Mouse (Mus musculus) G1E (cell line): ENCODE results near the gene C8g. TPM values are rescaled to one million over a fixed set of nuclear protein-coding genes. Genes with fewer than 3 reads are reported as not detected.

Source experiments
- ATAC-seq: 2 replicates; pipeline ENCODE4 v1.8.0; 2016; ENCODE audit warnings: mild to moderate bottlenecking; ENCODE audit not compliant: insufficient number of reproducible peaks, poor library complexity, low FRiP score, severe bottlenecking; ENCODE audit errors: extremely low read depth
- DNase-seq: peaks from one replicate; pipeline ENCODE4 v3.0.0; 2012; ENCODE audit warnings: low spot score
- H3K27me3 ChIP-seq: 2 replicates; pipeline ENCODE4 v1.6.1; 2012; ENCODE audit warnings: mild to moderate bottlenecking, low read length, inconsistent platforms; ENCODE audit not compliant: insufficient read depth
- H3K36me3 ChIP-seq: replicated peaks from 2 replicates; pipeline ENCODE3; 2012; ENCODE audit warnings: mild to moderate bottlenecking, inconsistent platforms
- H3K4me1 ChIP-seq: 2 replicates; pipeline ENCODE4 v1.6.1; 2012; ENCODE audit warnings: low read depth, low read length, inconsistent platforms, mixed read lengths; ENCODE audit not compliant: insufficient read depth
- H3K4me3 ChIP-seq: 2 replicates; pipeline ENCODE4 v1.5.1; 2012; ENCODE audit warnings: low read depth, mild to moderate bottlenecking, inconsistent platforms, low read length, moderate library complexity, mixed read lengths
- H3K9me3 ChIP-seq: replicated peaks from 2 replicates; pipeline ENCODE4 v1.6.1; 2012; ENCODE audit warnings: inconsistent platforms
- CTCF ChIP-seq: IDR thresholded peaks from 2 replicates; pipeline ENCODE4 v1.5.1; 2012; ENCODE audit warnings: low read depth, low read length, inconsistent platforms, mixed read lengths
- GATA1 ChIP-seq: IDR thresholded peaks from 2 replicates; pipeline ENCODE4 v1.6.1; 2012; ENCODE audit warnings: borderline replicate concordance, low read length, inconsistent platforms, mixed read lengths
- GATA2 ChIP-seq: IDR thresholded peaks from 2 replicates; pipeline ENCODE4 v1.6.1; 2012; ENCODE audit warnings: low read depth, low read length, inconsistent platforms, borderline replicate concordance
- POLR2AphosphoS5 ChIP-seq: IDR thresholded peaks from 2 replicates; pipeline ENCODE4 v1.6.1; 2012; ENCODE audit warnings: low read depth, low read length, inconsistent platforms; ENCODE audit not compliant: insufficient replicate concordance
- TAL1 ChIP-seq: conservative IDR thresholded peaks from 2 replicates; pipeline ENCODE4 v1.6.1; 2012; ENCODE audit warnings: low read depth, low read length, inconsistent platforms, mixed read lengths
- polyA plus RNA-seq: library from polyadenylated mRNA; stranded (reverse); fragments of >175 nt; gene quantifications from 2 replicates; pipeline ENCODE4 v1.2.3, GENCODE M21; 2012
- total RNA-seq, 2 experiments: library from RNA; stranded (forward) in 1 of 2; stranded (reverse) in 1 of 2; fragments of 200-1000 nt in 1 of 2; fragments of >200 nt in 1 of 2; fragmentation: Nextera tagmentation in 1 of 2; gene quantifications; 2 replicates each; pipeline ENCODE4 v1.2.3; 2014 to 2017

The C8g gene
- total and polyA plus RNA-seq, 3 experiments, result 0.21 to 3.4 (median 2.2) TPM

DNA sequence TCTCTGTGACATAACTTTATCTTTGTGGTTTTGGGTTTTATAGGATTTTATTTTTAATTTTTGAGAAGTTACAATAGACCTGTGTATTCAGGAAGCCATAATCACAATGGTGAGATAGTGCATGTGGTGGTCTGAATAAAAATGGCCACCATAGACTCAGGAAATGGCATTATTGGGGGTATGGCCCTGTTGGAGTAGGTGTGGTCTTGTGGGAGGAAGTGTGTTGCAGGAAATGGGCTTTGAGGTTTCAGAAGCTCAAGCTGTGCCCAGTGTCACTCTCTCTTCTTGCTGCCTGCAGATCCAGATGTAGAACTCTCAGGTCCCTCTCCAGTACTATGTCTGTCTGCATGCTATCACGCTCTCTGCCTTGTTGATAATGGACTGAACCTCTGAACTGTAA lies 21.0 kb downstream of the C8g start:
- Histone ChIP-seq H3K4me1 (no peaks in the 10 kb centered on the region; the same call in none of the 2 replicates), H3K27me3 (peaks cover 48% of the 10 kb centered on the region), H3K4me3 (no peak overlapping the region), H3K9me3 (no peaks in the 10 kb centered on the region), H3K36me3 (no peaks in the 10 kb centered on the region)
- no peak for ATAC-seq
- no peak for DNase-seq
- TF ChIP-seq POLR2AphosphoS5 (no peak), GATA1 (no peak), TAL1 (no peak), GATA2 (no peak), CTCF (no peak)

DNA sequence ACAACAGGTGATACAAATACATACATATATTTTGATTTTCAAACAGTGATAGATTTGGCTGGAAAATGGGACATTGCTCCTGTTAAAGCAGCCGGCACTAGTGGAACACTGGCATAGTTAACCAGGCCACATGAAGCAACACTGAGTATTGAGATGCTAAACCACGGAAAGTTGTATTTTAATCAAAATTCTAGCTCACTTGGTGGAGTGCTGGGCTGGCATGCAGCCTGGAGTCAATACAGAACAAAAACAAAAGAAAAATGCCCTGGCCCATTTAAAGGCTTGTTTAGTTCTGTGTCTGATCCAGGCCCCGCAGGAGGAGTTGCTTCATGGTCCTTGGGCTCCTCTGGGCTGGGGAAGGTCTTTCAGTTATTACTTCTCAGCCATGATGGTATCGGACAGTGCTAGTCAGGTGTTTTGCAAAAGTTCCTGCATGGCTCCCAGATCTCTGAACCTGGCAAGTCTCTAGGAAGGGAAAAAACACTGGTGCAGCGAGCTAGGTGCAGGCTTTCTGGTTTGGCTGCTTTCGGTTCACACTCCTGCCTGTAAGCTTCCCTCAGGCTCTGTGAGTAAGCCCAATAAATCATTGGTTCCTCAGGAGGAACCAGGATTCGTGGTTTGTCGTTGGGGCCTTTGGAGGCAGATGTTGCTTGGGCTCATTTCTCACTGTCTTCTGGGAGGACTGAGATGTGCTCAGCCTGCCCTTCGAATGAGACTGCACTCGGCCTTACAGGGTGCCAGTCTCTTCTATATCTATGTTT lies 21.8 kb downstream of the C8g start:
- DNase-seq, result no peak

DNA sequence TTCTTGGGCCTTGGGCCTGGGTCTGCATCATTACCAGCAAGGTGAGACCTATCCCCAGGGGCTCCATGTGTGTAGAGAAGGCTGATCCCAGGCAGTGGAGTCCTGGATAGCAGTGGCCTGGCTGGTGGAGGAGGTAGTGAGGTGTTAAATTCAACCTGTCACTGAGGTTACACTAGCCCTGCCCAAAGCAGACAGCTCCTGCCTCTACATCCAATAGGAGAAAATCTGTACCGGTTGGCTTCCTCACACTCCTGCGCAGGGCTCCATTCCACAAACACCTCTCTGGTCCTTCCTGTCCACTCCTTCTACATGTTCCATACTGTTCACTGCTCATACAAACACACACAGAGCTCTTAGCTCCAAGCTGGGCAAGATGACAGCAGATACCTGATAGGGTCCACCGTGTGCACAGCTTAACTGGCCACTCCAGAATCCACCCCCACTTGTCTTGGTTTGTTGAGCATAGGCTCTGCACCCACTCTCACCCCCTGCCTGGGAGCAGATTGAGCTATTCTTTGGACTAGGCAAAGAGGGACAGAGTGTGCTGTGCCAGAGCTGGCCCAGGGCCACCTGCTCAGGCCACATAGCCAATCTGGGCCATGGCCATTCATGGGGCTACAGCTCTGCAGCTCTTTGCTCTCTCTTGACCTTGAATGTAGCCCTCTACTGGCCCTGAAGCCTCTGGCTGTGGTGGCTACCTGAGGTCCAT lies 23.4 kb downstream of the C8g start:
- no peak for ATAC-seq

More for the DNA sequence above, 21.8 kb downstream of the C8g start:
- Histone ChIP-seq H3K4me3 (no peak overlapping the region), H3K36me3 (no peaks in the 10 kb centered on the region), H3K9me3 (no peaks in the 10 kb centered on the region), H3K4me1 (no peaks in the 10 kb centered on the region; the same call in none of the 2 replicates), H3K27me3 (peaks cover 48% of the 10 kb centered on the region)
- no peak for ATAC-seq
- TF ChIP-seq POLR2AphosphoS5 (no peak), GATA2 (no peak), CTCF (no peak), GATA1 (no peak), TAL1 (no peak)

DNA sequence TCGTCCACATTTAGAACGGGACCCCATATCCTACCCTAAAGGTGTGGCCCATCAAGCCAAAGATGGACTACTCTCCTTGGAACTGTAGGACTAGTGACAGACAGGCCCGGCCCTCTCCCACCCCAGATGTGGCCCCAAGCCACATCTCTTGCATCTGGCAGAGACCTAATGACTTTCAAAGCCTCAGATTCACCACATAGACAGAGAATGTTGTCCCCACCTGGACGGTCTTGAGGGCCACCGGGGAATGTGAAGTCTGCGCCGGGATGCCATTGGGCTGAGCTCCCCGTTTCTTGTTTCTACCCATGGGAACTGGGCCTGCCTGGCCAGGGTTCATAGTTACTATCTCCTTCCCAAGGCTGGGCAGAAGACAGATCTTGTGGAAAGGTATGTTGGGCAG lies 24.0 kb downstream of the C8g start:
- TF ChIP-seq GATA2 (no peak), GATA1 (no peak), TAL1 (no peak), CTCF (no peak), POLR2AphosphoS5 (no peak)
- peaks cover 52% of the 10 kb centered on the region for H3K27me3 ChIP-seq
- no peak for DNase-seq
- H3K4me1 ChIP-seq, result no peaks in the 10 kb centered on the region; the same call in 1 of the 2 replicates
- H3K4me3 ChIP-seq, result no peak overlapping the region
- no peaks in the 10 kb centered on the region for H3K9me3 ChIP-seq
- ATAC-seq, result no peak
- H3K36me3 ChIP-seq, result no peaks in the 10 kb centered on the region

More for the DNA sequence above, 23.4 kb downstream of the C8g start:
- Histone ChIP-seq H3K4me1 (no peaks in the 10 kb centered on the region; the same call in none of the 2 replicates), H3K4me3 (no peak overlapping the region), H3K9me3 (no peaks in the 10 kb centered on the region), H3K36me3 (no peaks in the 10 kb centered on the region), H3K27me3 (peaks cover 48% of the 10 kb centered on the region)
- TF ChIP-seq CTCF, result no peak
- TF ChIP-seq GATA2, result no peak
- no peak for TF ChIP-seq GATA1
- TF ChIP-seq TAL1, result no peak
- no peak for TF ChIP-seq POLR2AphosphoS5
- no peak for DNase-seq

DNA sequence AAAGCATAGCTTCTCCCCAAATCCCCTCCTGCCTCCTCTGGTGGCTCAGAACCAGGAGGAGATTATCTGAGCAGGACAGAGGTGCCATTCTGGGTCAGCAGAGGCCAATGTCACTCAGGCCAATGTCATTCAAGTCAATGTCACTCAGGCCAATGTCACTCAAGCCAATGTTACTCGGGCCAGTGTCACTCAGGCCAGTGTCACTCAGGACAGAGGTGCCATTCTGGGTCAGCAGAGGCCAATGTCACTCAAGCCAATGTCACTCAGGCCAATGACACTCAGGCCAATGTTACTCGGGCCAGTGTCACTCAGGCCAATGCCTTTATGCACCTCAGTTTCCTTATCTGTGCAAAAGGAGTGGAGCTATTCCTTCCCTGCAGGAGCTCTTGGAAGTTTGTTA lies 29.0 kb downstream of the C8g start:
- TF ChIP-seq GATA2 (no peak), CTCF (no peak), GATA1 (no peak), TAL1 (no peak), POLR2AphosphoS5 (no peak)
- Histone ChIP-seq H3K9me3 (no peaks in the 10 kb centered on the region), H3K27me3 (peaks cover 75% of the 10 kb centered on the region), H3K4me1 (no peaks in the 10 kb centered on the region), H3K4me3 (no peak overlapping the region), H3K36me3 (no peaks in the 10 kb centered on the region)
- ATAC-seq (no peak), DNase-seq (no peak)

DNA sequence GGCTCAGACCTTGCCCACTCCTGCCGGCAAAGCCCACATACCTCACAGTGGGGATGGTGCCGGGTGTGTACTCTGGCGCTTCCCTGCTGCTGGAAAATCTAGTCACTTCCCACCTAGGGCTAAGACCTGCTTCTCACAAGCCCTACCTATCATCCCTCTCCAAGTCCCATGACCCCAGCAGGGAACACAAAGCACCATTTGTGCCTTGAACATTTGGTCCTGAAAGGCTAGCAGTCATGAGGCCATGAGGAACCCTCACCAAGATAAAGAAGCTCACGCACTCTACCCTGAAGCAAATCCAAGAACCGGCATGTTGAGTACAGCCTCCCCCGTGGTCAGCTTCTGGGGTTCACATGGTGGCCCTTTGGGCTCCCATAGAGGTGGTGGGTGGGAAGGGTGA lies 31.6 kb downstream of the C8g start, which contains the start of gene Ptgds:
Gene Ptgds, minus strand, starts transcription at position 78 of the 400 bp plus-strand sequence.
- peaks cover 61% of the 10 kb centered on the region for H3K27me3 ChIP-seq
- no peak for TF ChIP-seq CTCF
- no peak for TF ChIP-seq POLR2AphosphoS5
- no peak for TF ChIP-seq GATA2
- TF ChIP-seq GATA1, result no peak
- TF ChIP-seq TAL1, result no peak
- H3K36me3 ChIP-seq, result no peaks in the 10 kb centered on the region
- H3K4me3 ChIP-seq, result no peak within 1 kb of the TSS
- ATAC-seq, result no peak
- DNase-seq, result no peak
- H3K4me1 ChIP-seq, result peaks cover 12% of the 10 kb centered on the region
- H3K9me3 ChIP-seq, result no peaks in the 10 kb centered on the region
